Mouse (Mus musculus): Measurements from ENCODE around the gene Sf3b5. TPM values are rescaled to one million over a fixed set of nuclear protein-coding genes. Genes with fewer than 3 reads are reported as not detected.
"Not testable (repeated sequence)": the region's sequence is repeated elsewhere in the genome, so short reads cannot be mapped to it uniquely, and the experiment has no call there.

Sf3b5 gene
- polyA plus RNA-seq, 1 experiment from 2014 or later: 36.8 TPM

DNA sequence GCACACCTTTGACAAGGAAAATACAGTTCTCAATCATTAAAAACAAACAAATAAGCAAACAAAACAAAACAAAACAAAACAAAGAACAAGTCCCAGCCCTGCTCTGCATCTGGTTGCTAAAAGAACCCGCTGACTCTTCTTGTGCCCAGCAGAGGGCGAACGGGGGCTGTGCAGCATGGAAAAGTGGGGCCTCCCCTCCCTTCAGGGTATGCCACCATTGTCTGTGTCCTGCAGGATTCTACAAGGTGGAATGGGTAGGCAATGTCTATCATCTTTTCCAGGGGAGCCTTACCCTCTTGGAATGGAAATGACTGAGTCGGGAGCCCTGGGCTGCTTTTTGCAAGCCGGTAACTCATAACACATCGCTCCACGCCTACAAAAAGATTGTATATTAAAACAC, 13.4 kb downstream of the Sf3b5 start:
- WGBS: 65% methylated on average over 7 of the region's 7 CpGs
- no peak overlapping the region for H3K27ac ChIP-seq (ENCODE audit: low read depth, low read length)
- H3K4me2 ChIP-seq (ENCODE audit: low read length): no peak overlapping the region
- H3K9ac ChIP-seq (ENCODE audit: low read length): no peak overlapping the region
- DNase-seq (ENCODE audit: low spot score) (peak; percentile 54), ATAC-seq (peak; percentile 64; the same call in 1 of the 2 replicates)
- H3K4me1 ChIP-seq (ENCODE audit: control insufficient read depth, insufficient read depth, low read length): no peaks in the 10 kb centered on the region
- H3K27me3 ChIP-seq (replicated peaks; ENCODE audit: control insufficient read depth, insufficient read depth, low read length): no peaks in the 10 kb centered on the region
- no peak overlapping the region for H3K4me3 ChIP-seq (ENCODE audit: low read depth, low read length)
- no peaks in the 10 kb centered on the region for H3K36me3 ChIP-seq (ENCODE audit: control insufficient read depth, insufficient read depth, low read length)
- no peaks in the 10 kb centered on the region for H3K9me3 ChIP-seq (replicated peaks; ENCODE audit: control insufficient read depth, low read length)

GRCm38 (mm10) chr10:13019026-13019425, 13.9 kb downstream of the Sf3b5 start:
- no peak for ATAC-seq
- Histone ChIP-seq H3K4me3 (ENCODE audit: low read depth, low read length) (no peak overlapping the region), H3K36me3 (ENCODE audit: control insufficient read depth, insufficient read depth, low read length) (no peaks in the 10 kb centered on the region), H3K9ac (ENCODE audit: low read length) (no peak overlapping the region), H3K27ac (ENCODE audit: low read depth, low read length) (no peak overlapping the region), H3K27me3 (replicated peaks; ENCODE audit: control insufficient read depth, insufficient read depth, low read length) (no peaks in the 10 kb centered on the region), H3K9me3 (replicated peaks; ENCODE audit: control insufficient read depth, low read length) (no peaks in the 10 kb centered on the region), H3K4me2 (ENCODE audit: low read length) (no peak overlapping the region), H3K4me1 (ENCODE audit: control insufficient read depth, insufficient read depth, low read length) (no peaks in the 10 kb centered on the region)
- no peak for DNase-seq (ENCODE audit: low spot score)
- WGBS: 65% methylated on average over 5 of the region's 5 CpGs

GRCm38 (mm10) chr10:13022103-13022502, 17.0 kb downstream of the Sf3b5 start:
- DNase-seq (ENCODE audit: low spot score) (no peak), ATAC-seq (no peak)
- no peaks in the 10 kb centered on the region for H3K27me3 ChIP-seq (replicated peaks; ENCODE audit: control insufficient read depth, insufficient read depth, low read length)
- H3K4me1 ChIP-seq (ENCODE audit: control insufficient read depth, insufficient read depth, low read length): no peaks in the 10 kb centered on the region
- no peaks in the 10 kb centered on the region for H3K9me3 ChIP-seq (replicated peaks; ENCODE audit: control insufficient read depth, low read length)
- H3K4me3 ChIP-seq (ENCODE audit: low read depth, low read length): no peak overlapping the region
- WGBS: 88% methylated on average over 4 of the region's 4 CpGs
- H3K36me3 ChIP-seq (ENCODE audit: control insufficient read depth, insufficient read depth, low read length): no peaks in the 10 kb centered on the region
- H3K9ac ChIP-seq (ENCODE audit: low read length): no peak overlapping the region
- no peak overlapping the region for H3K27ac ChIP-seq (ENCODE audit: low read depth, low read length)
- no peak overlapping the region for H3K4me2 ChIP-seq (ENCODE audit: low read length)

GRCm38 (mm10) chr10:13023985-13024384, 18.8 kb downstream of the Sf3b5 start:
- 71% methylated on average over 3 of the region's 3 CpGs for WGBS
- H3K36me3 ChIP-seq (ENCODE audit: control insufficient read depth, insufficient read depth, low read length); ATAC-seq; H3K9ac ChIP-seq (ENCODE audit: low read length); H3K4me2 ChIP-seq (ENCODE audit: low read length); H3K9me3 ChIP-seq (replicated peaks; ENCODE audit: control insufficient read depth, low read length); H3K4me3 ChIP-seq (ENCODE audit: low read depth, low read length); H3K4me1 ChIP-seq (ENCODE audit: control insufficient read depth, insufficient read depth, low read length); H3K27me3 ChIP-seq (replicated peaks; ENCODE audit: control insufficient read depth, insufficient read depth, low read length); H3K27ac ChIP-seq (ENCODE audit: low read depth, low read length); DNase-seq (ENCODE audit: low spot score): not testable (repeated sequence)

DNA sequence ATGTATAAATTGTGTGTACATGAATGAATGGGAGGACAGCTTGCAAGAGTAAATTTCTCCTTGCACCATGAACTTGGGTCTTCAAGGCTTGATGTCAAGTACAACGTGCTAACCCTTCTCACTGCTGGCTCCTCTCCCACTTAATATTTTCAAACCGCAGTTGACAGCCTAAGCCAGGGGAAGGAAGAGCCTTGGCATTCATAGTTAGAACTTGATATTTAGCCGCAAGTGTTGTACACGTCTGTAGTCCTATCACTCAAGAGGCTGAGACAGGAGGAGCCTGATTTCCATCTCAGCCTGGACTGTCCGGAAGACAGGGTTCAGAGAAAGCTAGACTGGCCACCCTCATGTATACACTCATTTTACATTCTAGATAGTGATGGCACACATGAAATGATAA, 22.6 kb downstream of the Sf3b5 start:
- ATAC-seq: no peak

DNA sequence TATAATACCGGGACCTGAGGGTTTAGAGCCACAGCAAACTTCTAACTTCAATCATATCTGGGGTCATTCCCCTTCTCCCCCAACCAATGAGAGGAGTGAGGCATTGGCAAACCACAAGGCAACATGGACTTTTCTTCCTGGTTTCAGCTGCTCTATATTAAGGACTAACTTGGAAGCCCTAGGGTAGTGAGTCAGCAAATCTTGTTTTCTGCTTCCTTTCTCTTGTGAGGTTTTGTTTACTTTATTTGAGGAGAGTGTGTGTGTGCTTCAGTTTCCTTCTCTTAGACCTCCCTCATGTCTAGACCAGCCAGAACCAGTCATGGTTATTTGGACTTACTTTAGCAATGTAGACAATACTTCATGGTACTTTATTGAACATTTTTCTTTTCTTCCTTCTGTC, 23.1 kb downstream of the Sf3b5 start:
- ATAC-seq (no peak), DNase-seq (ENCODE audit: low spot score) (no peak)
- no peak overlapping the region for H3K27ac ChIP-seq (ENCODE audit: low read depth, low read length)
- no peaks in the 10 kb centered on the region for H3K36me3 ChIP-seq (ENCODE audit: control insufficient read depth, insufficient read depth, low read length)
- H3K4me3 ChIP-seq (ENCODE audit: low read depth, low read length): no peak overlapping the region
- H3K4me1 ChIP-seq (ENCODE audit: control insufficient read depth, insufficient read depth, low read length): no peaks in the 10 kb centered on the region
- H3K27me3 ChIP-seq (replicated peaks; ENCODE audit: control insufficient read depth, insufficient read depth, low read length): no peaks in the 10 kb centered on the region
- WGBS: 100% methylated on average over 1 of the region's 1 CpGs
- H3K9me3 ChIP-seq (replicated peaks; ENCODE audit: control insufficient read depth, low read length): no peaks in the 10 kb centered on the region
- H3K9ac ChIP-seq (ENCODE audit: low read length): no peak overlapping the region
- no peak overlapping the region for H3K4me2 ChIP-seq (ENCODE audit: low read length)

More for the DNA sequence above, 22.6 kb downstream of the Sf3b5 start:
- Histone ChIP-seq H3K4me3 (ENCODE audit: low read depth, low read length) (no peak overlapping the region), H3K36me3 (ENCODE audit: control insufficient read depth, insufficient read depth, low read length) (no peaks in the 10 kb centered on the region), H3K27ac (ENCODE audit: low read depth, low read length) (no peak overlapping the region), H3K4me1 (ENCODE audit: control insufficient read depth, insufficient read depth, low read length) (no peaks in the 10 kb centered on the region), H3K9me3 (replicated peaks; ENCODE audit: control insufficient read depth, low read length) (no peaks in the 10 kb centered on the region), H3K9ac (ENCODE audit: low read length) (no peak overlapping the region), H3K27me3 (replicated peaks; ENCODE audit: control insufficient read depth, insufficient read depth, low read length) (no peaks in the 10 kb centered on the region), H3K4me2 (ENCODE audit: low read length) (no peak overlapping the region)
- no peak for DNase-seq (ENCODE audit: low spot score)
- WGBS: 90% methylated on average over 5 of the region's 5 CpGs

DNA sequence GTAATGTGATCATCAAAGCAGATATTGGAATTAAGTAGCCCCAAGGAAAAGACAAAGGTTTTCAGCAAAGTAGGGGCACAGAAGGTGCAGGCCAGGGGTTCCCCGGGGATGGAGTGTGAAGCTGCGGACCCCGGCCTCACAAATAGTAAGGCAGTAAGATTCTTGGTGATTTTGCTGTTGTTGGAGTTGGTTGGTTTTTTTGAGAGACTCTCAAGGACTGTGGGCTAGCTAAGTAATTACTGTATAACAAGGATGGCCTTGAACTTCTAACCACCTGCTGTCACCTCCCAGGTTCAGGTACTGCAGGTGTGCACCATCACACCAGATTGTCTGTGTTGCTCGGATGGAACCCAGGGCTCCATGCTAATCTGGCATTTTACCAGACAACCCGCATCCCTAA, 24.3 kb downstream of the Sf3b5 start:
- 96% methylated on average over 5 of the region's 5 CpGs for WGBS
- no peak overlapping the region for H3K9ac ChIP-seq (ENCODE audit: low read length)
- H3K4me2 ChIP-seq (ENCODE audit: low read length): no peak overlapping the region
- H3K4me3 ChIP-seq (ENCODE audit: low read depth, low read length): no peak overlapping the region
- no peak for ATAC-seq
- no peaks in the 10 kb centered on the region for H3K9me3 ChIP-seq (replicated peaks; ENCODE audit: control insufficient read depth, low read length)
- no peaks in the 10 kb centered on the region for H3K4me1 ChIP-seq (ENCODE audit: control insufficient read depth, insufficient read depth, low read length)
- no peaks in the 10 kb centered on the region for H3K27me3 ChIP-seq (replicated peaks; ENCODE audit: control insufficient read depth, insufficient read depth, low read length)
- H3K27ac ChIP-seq (ENCODE audit: low read depth, low read length): no peak overlapping the region
- no peak for DNase-seq (ENCODE audit: low spot score)
- H3K36me3 ChIP-seq (ENCODE audit: control insufficient read depth, insufficient read depth, low read length): no peaks in the 10 kb centered on the region

DNA sequence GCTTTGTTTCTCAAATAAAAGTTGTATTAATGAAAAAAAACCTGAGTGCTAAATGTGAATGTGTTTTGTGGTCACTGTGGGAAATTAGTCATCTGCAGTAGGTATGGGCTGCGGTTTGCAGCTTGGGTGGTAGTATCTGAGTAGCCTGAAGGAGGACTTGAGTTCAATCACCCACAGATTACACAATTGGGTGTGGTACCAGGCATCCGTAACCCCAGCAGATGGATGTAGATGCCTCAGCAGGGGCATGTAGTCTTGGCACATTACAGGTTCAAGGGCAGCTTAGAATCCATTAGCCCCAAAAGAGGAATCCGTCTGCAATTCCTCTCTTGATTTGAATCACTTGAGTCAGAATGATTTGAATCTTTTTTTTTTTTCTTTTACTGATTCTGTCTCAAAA, 30.1 kb downstream of the Sf3b5 start:
- Histone ChIP-seq H3K9me3 (replicated peaks; ENCODE audit: control insufficient read depth, low read length) (no peaks in the 10 kb centered on the region), H3K4me3 (ENCODE audit: low read depth, low read length) (no peak overlapping the region), H3K4me1 (ENCODE audit: control insufficient read depth, insufficient read depth, low read length) (no peaks in the 10 kb centered on the region), H3K4me2 (ENCODE audit: low read length) (no peak overlapping the region), H3K9ac (ENCODE audit: low read length) (no peak overlapping the region), H3K27ac (ENCODE audit: low read depth, low read length) (no peak overlapping the region), H3K27me3 (replicated peaks; ENCODE audit: control insufficient read depth, insufficient read depth, low read length) (no peaks in the 10 kb centered on the region), H3K36me3 (ENCODE audit: control insufficient read depth, insufficient read depth, low read length) (no peaks in the 10 kb centered on the region)
- DNase-seq (ENCODE audit: low spot score): no peak
- no peak for ATAC-seq
- WGBS: 89% methylated on average over 3 of the region's 3 CpGs

DNA sequence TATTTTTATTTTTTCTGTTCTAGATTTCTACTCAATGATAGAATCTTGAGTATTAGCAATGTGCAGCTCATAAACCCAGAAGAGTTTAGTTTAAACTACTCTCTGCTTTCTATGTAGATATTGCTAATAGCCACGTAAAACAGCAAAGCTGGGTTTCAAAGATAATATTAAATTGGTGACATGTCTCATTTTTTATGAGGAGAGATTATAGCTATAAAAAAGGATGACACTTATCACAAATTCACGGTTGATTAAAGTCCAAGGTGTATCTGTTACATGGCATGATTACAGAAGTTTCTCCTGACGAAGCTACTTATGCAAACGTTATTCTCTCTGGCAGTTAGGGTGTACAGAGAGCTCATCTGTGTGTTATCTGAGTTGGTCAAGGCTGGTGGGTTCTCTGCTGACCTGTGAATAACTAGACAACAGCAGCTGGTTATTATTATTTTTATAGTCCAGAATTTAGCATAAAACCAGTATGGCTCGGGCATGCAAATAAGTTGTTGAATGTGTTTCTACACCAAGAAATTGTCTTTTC, 34.6 kb downstream of the Sf3b5 start:
- H3K4me3 ChIP-seq (ENCODE audit: low read depth, low read length): no peak overlapping the region
- WGBS: 86% methylated on average over 5 of the region's 5 CpGs
- no peaks in the 10 kb centered on the region for H3K9me3 ChIP-seq (replicated peaks; ENCODE audit: control insufficient read depth, low read length)
- DNase-seq (ENCODE audit: low spot score) (no peak), ATAC-seq (no peak)
- H3K27ac ChIP-seq (ENCODE audit: low read depth, low read length): no peak overlapping the region
- H3K9ac ChIP-seq (ENCODE audit: low read length): no peak overlapping the region
- no peaks in the 10 kb centered on the region for H3K36me3 ChIP-seq (ENCODE audit: control insufficient read depth, insufficient read depth, low read length)
- H3K4me2 ChIP-seq (ENCODE audit: low read length): no peak overlapping the region
- no peaks in the 10 kb centered on the region for H3K4me1 ChIP-seq (ENCODE audit: control insufficient read depth, insufficient read depth, low read length)
- no peaks in the 10 kb centered on the region for H3K27me3 ChIP-seq (replicated peaks; ENCODE audit: control insufficient read depth, insufficient read depth, low read length)

Data from forebrain, embryonic 14.5 days (tissue).